Mouse (Mus musculus) forebrain, embryonic 15.5 days (tissue): Measurements from ENCODE around the gene Tle2. TPM values are rescaled to one million over a fixed set of nuclear protein-coding genes. Genes with fewer than 3 reads are reported as not detected.

ENCODE experiments used
- ATAC-seq: fragments of 200-750 bp; cut with Nextera tagmentation; replicated peaks from 2 replicates; pipeline ENCODE4 v1.8.0; 2017; ENCODE audit warnings: mild to moderate bottlenecking, moderate TSS enrichment, moderate library complexity
- H3K27ac ChIP-seq: fragments of 300-500 bp; sonication (generic); replicated peaks from 2 replicates; pipeline ENCODE4 v1.5.1; 2015; ENCODE audit warnings: mild to moderate bottlenecking, inconsistent platforms
- H3K27me3 ChIP-seq: fragments of 300-500 bp; sonication (generic); 2 replicates; pipeline ENCODE4 v1.6.1; 2015; ENCODE audit warnings: inconsistent platforms
- H3K36me3 ChIP-seq: fragments of 300-500 bp; sonication (generic); 2 replicates; pipeline ENCODE4 v1.6.1; 2015; ENCODE audit warnings: mild to moderate bottlenecking, inconsistent platforms
- H3K4me1 ChIP-seq: fragments of 300-500 bp; sonication (generic); 2 replicates; pipeline ENCODE4 v1.6.1; 2015; ENCODE audit warnings: inconsistent platforms
- H3K4me2 ChIP-seq: fragments of 300-500 bp; sonication (generic); replicated peaks from 2 replicates; pipeline ENCODE4 v1.6.1; 2015; ENCODE audit warnings: mild to moderate bottlenecking, inconsistent platforms
- H3K4me3 ChIP-seq: fragments of 300-500 bp; sonication (generic); 2 replicates; pipeline ENCODE4 v1.5.1; 2015; ENCODE audit warnings: mild to moderate bottlenecking, inconsistent platforms
- H3K9ac ChIP-seq: fragments of 300-500 bp; sonication (generic); replicated peaks from 2 replicates; pipeline ENCODE4 v1.6.1; 2015; ENCODE audit warnings: mild to moderate bottlenecking, inconsistent platforms
- H3K9me3 ChIP-seq: fragments of 300-500 bp; sonication (generic); 2 replicates; pipeline ENCODE4 v1.6.1; 2016; ENCODE audit warnings: inconsistent platforms
- WGBS: fragments of 180-500 bp; shearing (Covaris S2); methylation state at CpG from one replicate; pipeline ENCODE4 v1.1.7; 2015; ENCODE audit warnings: mixed read lengths; 5-methylcytosine and 5-hydroxymethylcytosine counted together
- polyA plus RNA-seq: library from polyadenylated mRNA; unstranded; fragments of >200 nt; fragmentation: Nextera tagmentation; extraction: Ambion mirVana; gene quantifications from 2 replicates; pipeline ENCODE4 v1.2.1, GENCODE M21; 2015

Tle2 gene
- polyA plus RNA-seq, 1 experiment from 2014 or later, result 28.0 TPM

- H3K9me3 ChIP-seq, result no peaks in the 10 kb centered on the region
- peak within 1 kb of the TSS; percentile 91 for H3K4me3 ChIP-seq
- no peaks in the 10 kb centered on the region for H3K27me3 ChIP-seq
- WGBS, result under 1% methylated on average over 31 of the region's 53 CpGs
- H3K9ac ChIP-seq, result peak within 1 kb of the TSS; percentile 99
- peak; percentile 73 for ATAC-seq
- peak within 1 kb of the TSS; percentile 89 for H3K4me2 ChIP-seq
- H3K36me3 ChIP-seq, result peaks cover 3% of the 10 kb centered on the region; the same call in 1 of the 2 replicates
- H3K27ac ChIP-seq, result peak within 1 kb of the TSS; percentile 92
- peaks cover 42% of the 10 kb centered on the region for H3K4me1 ChIP-seq
These were observed 15.2 kb upstream of the Tle2 start, which contains the start of gene Aes for GRCm38 (mm10) chr10:81559163-81559626. Gene Aes, plus strand, starts transcription at chr10:81559488.

- H3K4me2 ChIP-seq, result peak overlapping the region; percentile 89
- 2% methylated on average over 33 of the region's 36 CpGs for WGBS
- H3K4me3 ChIP-seq, result peak overlapping the region; percentile 91
- H3K27ac ChIP-seq, result peak overlapping the region; percentile 92
- H3K9me3 ChIP-seq, result no peaks in the 10 kb centered on the region
- peaks cover 1% of the 10 kb centered on the region; the same call in 1 of the 2 replicates for H3K27me3 ChIP-seq
- H3K36me3 ChIP-seq, result peaks cover 9% of the 10 kb centered on the region
- H3K4me1 ChIP-seq, result peaks cover 49% of the 10 kb centered on the region
- ATAC-seq, result peak; percentile 55
- H3K9ac ChIP-seq, result peak overlapping the region; percentile 99
These were observed 14.5 kb upstream of the Tle2 start for GRCm38 (mm10) chr10:81559627-81560539.

- peak overlapping the region; percentile 99 for H3K9ac ChIP-seq
- H3K27me3 ChIP-seq, result peaks cover 6% of the 10 kb centered on the region; the same call in 1 of the 2 replicates
- peak overlapping the region; percentile 89 for H3K4me2 ChIP-seq
- H3K27ac ChIP-seq, result peak overlapping the region; percentile 92
- no peak for ATAC-seq
- peak overlapping the region; percentile 91 for H3K4me3 ChIP-seq
- H3K36me3 ChIP-seq, result peaks cover 19% of the 10 kb centered on the region
- WGBS, result 29% methylated on average over 16 of the region's 16 CpGs
- H3K9me3 ChIP-seq, result no peaks in the 10 kb centered on the region
- H3K4me1 ChIP-seq, result peaks cover 49% of the 10 kb centered on the region
These were observed 13.5 kb upstream of the Tle2 start for GRCm38 (mm10) chr10:81560719-81561459.

GRCm38 (mm10) chr10:81562411-81562810 lies 11.9 kb upstream of the Tle2 start:
- Histone ChIP-seq H3K27me3 (peaks cover 16% of the 10 kb centered on the region; the same call in 1 of the 2 replicates), H3K9ac (no peak overlapping the region), H3K4me1 (peaks cover 49% of the 10 kb centered on the region), H3K4me3 (no peak overlapping the region), H3K27ac (no peak overlapping the region; the same call in 1 of the 2 replicates), H3K4me2 (no peak overlapping the region; the same call in 1 of the 2 replicates), H3K36me3 (peaks cover 29% of the 10 kb centered on the region), H3K9me3 (no peaks in the 10 kb centered on the region)
- WGBS, result 74% methylated on average over 6 of the region's 6 CpGs
- no peak for ATAC-seq

- peaks cover 58% of the 10 kb centered on the region for H3K4me1 ChIP-seq
- no peak for ATAC-seq
- H3K9me3 ChIP-seq, result no peaks in the 10 kb centered on the region
- peaks cover 29% of the 10 kb centered on the region for H3K36me3 ChIP-seq
- H3K9ac ChIP-seq, result no peak overlapping the region
- WGBS, result 55% methylated on average over 6 of the region's 6 CpGs
- H3K4me3 ChIP-seq, result 0 out of 2 replicates have a peak overlapping the region, but pooled peaks have one; percentile 14
- H3K27me3 ChIP-seq, result peaks cover 21% of the 10 kb centered on the region; the same call in 1 of the 2 replicates
- no peak overlapping the region for H3K27ac ChIP-seq
- H3K4me2 ChIP-seq, result peak overlapping the region; percentile 5; the same call in 1 of the 2 replicates
These were observed 10.9 kb upstream of the Tle2 start for GRCm38 (mm10) chr10:81563481-81563880.

- peaks cover 60% of the 10 kb centered on the region for H3K4me1 ChIP-seq
- no peak overlapping the region for H3K9ac ChIP-seq
- H3K4me2 ChIP-seq, result peak overlapping the region; percentile 5; the same call in 1 of the 2 replicates
- no peak for ATAC-seq
- WGBS, result 11% methylated on average over 10 of the region's 10 CpGs
- peaks cover 21% of the 10 kb centered on the region; the same call in 1 of the 2 replicates for H3K27me3 ChIP-seq
- H3K36me3 ChIP-seq, result peaks cover 29% of the 10 kb centered on the region
- peak overlapping the region; percentile 14 for H3K4me3 ChIP-seq
- no peaks in the 10 kb centered on the region for H3K9me3 ChIP-seq
- no peak overlapping the region for H3K27ac ChIP-seq
These were observed 10.1 kb upstream of the Tle2 start for GRCm38 (mm10) chr10:81564216-81564615.

GRCm38 (mm10) chr10:81564734-81565133 lies 9.6 kb upstream of the Tle2 start:
- Histone ChIP-seq H3K4me1 (peaks cover 63% of the 10 kb centered on the region), H3K9ac (no peak overlapping the region), H3K4me3 (no peak overlapping the region), H3K27ac (no peak overlapping the region), H3K27me3 (peaks cover 21% of the 10 kb centered on the region; the same call in 1 of the 2 replicates), H3K9me3 (no peaks in the 10 kb centered on the region), H3K4me2 (no peak overlapping the region), H3K36me3 (peaks cover 29% of the 10 kb centered on the region)
- WGBS, result 23% methylated on average over 10 of the region's 10 CpGs
- ATAC-seq, result no peak

- no peaks in the 10 kb centered on the region for H3K9me3 ChIP-seq
- no peak overlapping the region for H3K4me3 ChIP-seq
- H3K27me3 ChIP-seq, result peaks cover 21% of the 10 kb centered on the region; the same call in 1 of the 2 replicates
- no peak overlapping the region for H3K4me2 ChIP-seq
- H3K36me3 ChIP-seq, result peaks cover 29% of the 10 kb centered on the region
- WGBS, result 42% methylated on average over 20 of the region's 20 CpGs
- H3K27ac ChIP-seq, result no peak overlapping the region
- ATAC-seq, result no peak
- H3K4me1 ChIP-seq, result peaks cover 68% of the 10 kb centered on the region
- H3K9ac ChIP-seq, result no peak overlapping the region
These were observed 8.8 kb upstream of the Tle2 start for GRCm38 (mm10) chr10:81565257-81566228.

- H3K4me3 ChIP-seq, result no peak overlapping the region
- 4% methylated on average over 16 of the region's 16 CpGs for WGBS
- H3K4me1 ChIP-seq, result peaks cover 67% of the 10 kb centered on the region
- no peak for ATAC-seq
- H3K27ac ChIP-seq, result peak overlapping the region; percentile 33; the same call in 1 of the 2 replicates
- peaks cover 29% of the 10 kb centered on the region for H3K36me3 ChIP-seq
- no peak overlapping the region; the same call in 1 of the 2 replicates for H3K9ac ChIP-seq
- H3K4me2 ChIP-seq, result no peak overlapping the region; the same call in none of the 2 replicates
- H3K9me3 ChIP-seq, result no peaks in the 10 kb centered on the region
- H3K27me3 ChIP-seq, result peaks cover 35% of the 10 kb centered on the region
These were observed 5.8 kb upstream of the Tle2 start for GRCm38 (mm10) chr10:81568381-81569191.

- no peaks in the 10 kb centered on the region for H3K9me3 ChIP-seq
- H3K9ac ChIP-seq, result no peak overlapping the region
- WGBS, result 29% methylated on average over 9 of the region's 9 CpGs
- H3K4me3 ChIP-seq, result no peak overlapping the region
- no peak overlapping the region for H3K4me2 ChIP-seq
- H3K4me1 ChIP-seq, result peaks cover 62% of the 10 kb centered on the region
- H3K36me3 ChIP-seq, result peaks cover 22% of the 10 kb centered on the region
- peaks cover 46% of the 10 kb centered on the region for H3K27me3 ChIP-seq
- peak overlapping the region; percentile 91; the same call in 1 of the 2 replicates for H3K27ac ChIP-seq
- no peak for ATAC-seq
These were observed 4.7 kb upstream of the Tle2 start for GRCm38 (mm10) chr10:81569507-81570237.
